Mouse (Mus musculus): ENCODE data around the gene Shb.

Gene Shb

GRCm38 (mm10) chr4:45491685-45492601 is 40.3 kb downstream of the Shb start:
- in situ Hi-C loops (cut with MboI; ENCODE audit: low pct_unique_long_range_greater_than_20kb in 1 of 2, low sequenced_read_pairs in 2 of 2, unreplicated experiment in 1 of 2): no loop called here

GRCm38 (mm10) chr4:45491119-45491679 is 41.1 kb downstream of the Shb start:
- in situ Hi-C loops (cut with MboI; ENCODE audit: low pct_unique_long_range_greater_than_20kb in 1 of 2, low sequenced_read_pairs in 2 of 2, unreplicated experiment in 1 of 2): no loop called here

- in situ Hi-C loops (cut with MboI; ENCODE audit: low pct_unique_long_range_greater_than_20kb in 1 of 2, low sequenced_read_pairs in 2 of 2, unreplicated experiment in 1 of 2): no loop called here
Measured at GRCm38 (mm10) chr4:45490036-45490752, 42.1 kb downstream of the Shb start.

GRCm38 (mm10) chr4:45489141-45490035 is 42.9 kb downstream of the Shb start:
- in situ Hi-C loops (cut with MboI; ENCODE audit: low pct_unique_long_range_greater_than_20kb in 1 of 2, low sequenced_read_pairs in 2 of 2, unreplicated experiment in 1 of 2): no loop called here

- in situ Hi-C loops (cut with MboI; ENCODE audit: low pct_unique_long_range_greater_than_20kb in 1 of 2, low sequenced_read_pairs in 2 of 2, unreplicated experiment in 1 of 2): no loop called here
Measured at GRCm38 (mm10) chr4:45487681-45488081, 44.6 kb downstream of the Shb start.

GRCm38 (mm10) chr4:45485024-45485423 is 47.2 kb downstream of the Shb start:
- in situ Hi-C loops (cut with MboI; ENCODE audit: low pct_unique_long_range_greater_than_20kb in 1 of 2, low sequenced_read_pairs in 2 of 2, unreplicated experiment in 1 of 2): no loop called here

- in situ Hi-C loops (cut with MboI; ENCODE audit: low pct_unique_long_range_greater_than_20kb in 1 of 2, low sequenced_read_pairs in 2 of 2, unreplicated experiment in 1 of 2): no loop called here
Measured at GRCm38 (mm10) chr4:45483271-45484245, 48.7 kb downstream of the Shb start.

- in situ Hi-C loops (cut with MboI; ENCODE audit: low pct_unique_long_range_greater_than_20kb in 1 of 2, low sequenced_read_pairs in 2 of 2, unreplicated experiment in 1 of 2): no loop called here
Measured at GRCm38 (mm10) chr4:45482271-45482670, 50.0 kb downstream of the Shb start.

- in situ Hi-C loops (cut with MboI; ENCODE audit: low pct_unique_long_range_greater_than_20kb in 1 of 2, low sequenced_read_pairs in 2 of 2, unreplicated experiment in 1 of 2): no loop called here
Measured at GRCm38 (mm10) chr4:45481431-45481830, 50.8 kb downstream of the Shb start.

- in situ Hi-C loops (cut with MboI; ENCODE audit: low pct_unique_long_range_greater_than_20kb in 1 of 2, low sequenced_read_pairs in 2 of 2, unreplicated experiment in 1 of 2): no loop called here
Measured at GRCm38 (mm10) chr4:45480595-45480994, 51.7 kb downstream of the Shb start.

- in situ Hi-C loops (cut with MboI; ENCODE audit: low pct_unique_long_range_greater_than_20kb in 1 of 2, low sequenced_read_pairs in 2 of 2, unreplicated experiment in 1 of 2): no loop called here
Measured at GRCm38 (mm10) chr4:45479433-45479832, 52.8 kb downstream of the Shb start.

GRCm38 (mm10) chr4:45478178-45478577 is 54.1 kb downstream of the Shb start:
- in situ Hi-C loops (cut with MboI; ENCODE audit: low pct_unique_long_range_greater_than_20kb in 1 of 2, low sequenced_read_pairs in 2 of 2, unreplicated experiment in 1 of 2): no loop called here

GRCm38 (mm10) chr4:45477047-45477446 is 55.2 kb downstream of the Shb start:
- in situ Hi-C loops (cut with MboI; ENCODE audit: low pct_unique_long_range_greater_than_20kb in 1 of 2, low sequenced_read_pairs in 2 of 2, unreplicated experiment in 1 of 2): no loop called here

GRCm38 (mm10) chr4:45474832-45475231 is 57.4 kb downstream of the Shb start:
- in situ Hi-C loops (cut with MboI; ENCODE audit: low pct_unique_long_range_greater_than_20kb in 1 of 2, low sequenced_read_pairs in 2 of 2, unreplicated experiment in 1 of 2): no loop called here

- in situ Hi-C loops (cut with MboI; ENCODE audit: low pct_unique_long_range_greater_than_20kb in 1 of 2, low sequenced_read_pairs in 2 of 2, unreplicated experiment in 1 of 2): no loop called here
Measured at GRCm38 (mm10) chr4:45474131-45474530, 58.1 kb downstream of the Shb start.

- in situ Hi-C loops (cut with MboI; ENCODE audit: low pct_unique_long_range_greater_than_20kb in 1 of 2, low sequenced_read_pairs in 2 of 2, unreplicated experiment in 1 of 2): no loop called here
Measured at GRCm38 (mm10) chr4:45473129-45473528, 59.1 kb downstream of the Shb start.

- in situ Hi-C loops (cut with MboI; ENCODE audit: low pct_unique_long_range_greater_than_20kb in 1 of 2, low sequenced_read_pairs in 2 of 2, unreplicated experiment in 1 of 2): no loop called here
Measured at GRCm38 (mm10) chr4:45472706-45473105, 59.6 kb downstream of the Shb start.
